Mouse (Mus musculus): ENCODE measurements around the gene Gak. TPM values are rescaled to one million over a fixed set of nuclear protein-coding genes. Genes with fewer than 3 reads are reported as not detected.
"Not testable (repeated sequence)": the region's sequence is repeated elsewhere in the genome, so short reads cannot be mapped to it uniquely, and the experiment has no call there.

Gene Gak
- polyA plus RNA-seq, 1 experiment from 2014 or later: 75.7 TPM

DNA sequence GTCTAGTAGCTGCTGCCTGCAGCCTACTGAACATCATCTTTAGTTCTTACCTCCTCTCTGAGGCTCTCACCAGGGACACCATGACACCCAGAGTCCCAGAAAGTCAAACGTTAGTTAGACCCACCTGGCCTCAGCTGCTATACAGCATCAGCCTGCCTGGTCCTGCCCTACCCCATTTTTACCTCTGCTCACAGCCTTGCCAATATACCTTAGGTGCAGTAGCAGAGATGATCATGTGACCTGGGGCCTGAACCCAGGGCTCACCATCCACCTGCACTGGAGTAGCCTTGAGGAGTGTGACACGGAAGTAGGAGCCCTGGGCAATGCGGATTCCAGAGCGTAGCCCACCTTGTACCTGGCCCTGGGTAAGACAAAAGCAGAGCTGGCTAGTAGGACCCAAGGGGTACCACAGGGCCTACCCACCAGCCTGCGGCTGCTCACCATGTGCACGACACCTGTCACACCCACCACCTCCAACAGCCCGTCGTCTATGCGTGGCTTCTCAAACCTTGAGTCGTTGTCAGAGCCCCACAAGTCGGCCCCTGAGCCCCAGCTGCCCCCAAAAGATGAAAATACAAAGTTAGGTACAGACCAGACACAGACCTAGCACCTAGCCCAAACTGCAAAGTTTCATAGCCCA lies 19.5 kb upstream of the Gak start:
- 88% methylated on average over 11 of the region's 11 CpGs for WGBS
- Histone ChIP-seq H3K9ac (ENCODE audit: low read depth, low read length) (no peak overlapping the region), H3K36me3 (ENCODE audit: control insufficient read depth, insufficient read depth, low read length) (peaks cover 20% of the 10 kb centered on the region), H3K27me3 (replicated peaks; ENCODE audit: control insufficient read depth, insufficient read depth, low read length) (no peaks in the 10 kb centered on the region), H3K9me3 (ENCODE audit: control insufficient read depth, low read length) (no peaks in the 10 kb centered on the region), H3K27ac (ENCODE audit: low read length) (no peak overlapping the region), H3K4me2 (ENCODE audit: low read depth, low read length) (no peak overlapping the region), H3K4me3 (ENCODE audit: low read length) (no peak overlapping the region), H3K4me1 (ENCODE audit: control insufficient read depth, insufficient read depth, low read length) (no peaks in the 10 kb centered on the region)
- ATAC-seq: no peak

DNA sequence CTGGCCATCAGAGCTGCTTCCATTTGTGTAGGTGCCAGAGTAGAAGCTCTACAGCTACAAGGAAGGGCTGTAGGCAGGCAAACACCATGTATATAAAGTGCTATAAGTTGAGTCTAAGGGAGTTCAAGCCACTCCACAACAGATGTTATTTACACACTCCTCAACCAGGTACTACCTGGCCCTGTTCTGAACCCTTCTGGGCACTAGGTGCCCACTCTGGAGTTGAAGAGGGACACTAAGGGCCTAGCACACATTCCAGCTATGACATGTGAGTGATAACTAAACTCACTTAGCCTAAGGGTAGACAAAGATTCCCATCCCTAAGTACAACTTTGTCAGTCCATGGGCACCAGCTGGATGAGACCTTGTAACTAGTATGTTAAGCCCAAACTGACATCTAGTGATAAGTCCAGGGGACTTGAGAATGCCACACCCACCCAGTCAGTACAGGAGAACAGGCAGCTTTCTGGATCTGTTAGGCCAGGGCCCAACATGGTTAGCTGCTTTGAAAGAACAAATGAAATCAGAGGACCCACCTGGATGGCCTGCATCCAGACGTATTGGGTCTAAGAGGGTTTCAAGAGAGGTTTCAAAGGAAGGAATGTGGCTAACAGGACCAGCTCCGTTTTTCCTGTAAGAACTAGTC lies 18.4 kb upstream of the Gak start:
- H3K4me3 ChIP-seq (ENCODE audit: low read length): no peak overlapping the region
- no peak for ATAC-seq
- no peaks in the 10 kb centered on the region for H3K9me3 ChIP-seq (ENCODE audit: control insufficient read depth, low read length)
- no peak overlapping the region for H3K9ac ChIP-seq (ENCODE audit: low read depth, low read length)
- H3K4me1 ChIP-seq (ENCODE audit: control insufficient read depth, insufficient read depth, low read length): no peaks in the 10 kb centered on the region
- no peaks in the 10 kb centered on the region for H3K27me3 ChIP-seq (replicated peaks; ENCODE audit: control insufficient read depth, insufficient read depth, low read length)
- WGBS: 85% methylated on average over 2 of the region's 2 CpGs
- H3K4me2 ChIP-seq (ENCODE audit: low read depth, low read length): no peak overlapping the region
- H3K27ac ChIP-seq (ENCODE audit: low read length): no peak overlapping the region
- H3K36me3 ChIP-seq (ENCODE audit: control insufficient read depth, insufficient read depth, low read length): peaks cover 14% of the 10 kb centered on the region

DNA sequence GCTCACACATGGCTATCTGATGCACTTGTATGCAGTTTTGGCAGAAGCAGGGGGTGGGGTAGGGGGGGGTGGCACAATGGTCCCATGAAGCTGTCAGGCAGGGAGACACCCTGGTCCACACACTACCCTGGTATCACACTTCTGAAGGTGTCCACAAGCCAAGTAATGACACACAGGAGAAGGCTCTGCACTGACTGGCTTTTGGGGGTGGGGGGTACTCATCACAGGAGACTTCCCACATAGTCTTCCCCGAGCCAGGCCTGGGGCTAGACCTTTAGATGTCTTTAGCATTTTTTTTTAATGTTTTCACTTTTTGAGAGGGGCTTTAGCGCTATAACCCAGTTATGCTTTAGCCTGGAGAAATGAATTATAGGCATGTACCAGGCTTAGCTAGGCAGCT lies 17.8 kb upstream of the Gak start:
- Histone ChIP-seq H3K9ac (ENCODE audit: low read depth, low read length) (no peak overlapping the region), H3K4me2 (ENCODE audit: low read depth, low read length) (no peak overlapping the region), H3K27me3 (replicated peaks; ENCODE audit: control insufficient read depth, insufficient read depth, low read length) (no peaks in the 10 kb centered on the region), H3K4me1 (ENCODE audit: control insufficient read depth, insufficient read depth, low read length) (no peaks in the 10 kb centered on the region), H3K27ac (ENCODE audit: low read length) (no peak overlapping the region), H3K4me3 (ENCODE audit: low read length) (no peak overlapping the region), H3K36me3 (ENCODE audit: control insufficient read depth, insufficient read depth, low read length) (peaks cover 14% of the 10 kb centered on the region), H3K9me3 (ENCODE audit: control insufficient read depth, low read length) (no peaks in the 10 kb centered on the region)
- no peak for ATAC-seq
- WGBS: 90% methylated on average over 2 of the region's 2 CpGs

DNA sequence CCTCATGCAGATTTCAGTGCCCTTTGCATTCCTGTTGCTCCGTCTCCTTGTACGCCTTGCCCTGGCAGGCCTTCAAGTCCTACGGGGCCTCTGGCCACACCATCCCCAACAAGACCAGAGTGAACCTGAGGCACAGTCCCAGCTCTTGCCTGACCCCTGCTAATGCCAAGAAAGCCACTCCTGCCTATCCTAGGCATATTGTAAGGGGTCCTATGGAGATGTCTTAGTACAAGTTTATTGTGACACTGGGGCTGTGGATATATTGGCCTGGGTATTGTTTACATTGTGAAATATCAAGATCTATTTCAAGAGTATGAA lies 16.7 kb upstream of the Gak start:
- no peaks in the 10 kb centered on the region for H3K9me3 ChIP-seq (ENCODE audit: control insufficient read depth, low read length)
- no peak overlapping the region for H3K9ac ChIP-seq (ENCODE audit: low read depth, low read length)
- no peak overlapping the region for H3K4me2 ChIP-seq (ENCODE audit: low read depth, low read length)
- WGBS: 87% methylated on average over 3 of the region's 3 CpGs
- no peak overlapping the region for H3K27ac ChIP-seq (ENCODE audit: low read length)
- H3K36me3 ChIP-seq (ENCODE audit: control insufficient read depth, insufficient read depth, low read length): peaks cover 14% of the 10 kb centered on the region
- no peaks in the 10 kb centered on the region for H3K4me1 ChIP-seq (ENCODE audit: control insufficient read depth, insufficient read depth, low read length)
- no peak overlapping the region for H3K4me3 ChIP-seq (ENCODE audit: low read length)
- ATAC-seq: no peak
- no peaks in the 10 kb centered on the region for H3K27me3 ChIP-seq (replicated peaks; ENCODE audit: control insufficient read depth, insufficient read depth, low read length)

DNA sequence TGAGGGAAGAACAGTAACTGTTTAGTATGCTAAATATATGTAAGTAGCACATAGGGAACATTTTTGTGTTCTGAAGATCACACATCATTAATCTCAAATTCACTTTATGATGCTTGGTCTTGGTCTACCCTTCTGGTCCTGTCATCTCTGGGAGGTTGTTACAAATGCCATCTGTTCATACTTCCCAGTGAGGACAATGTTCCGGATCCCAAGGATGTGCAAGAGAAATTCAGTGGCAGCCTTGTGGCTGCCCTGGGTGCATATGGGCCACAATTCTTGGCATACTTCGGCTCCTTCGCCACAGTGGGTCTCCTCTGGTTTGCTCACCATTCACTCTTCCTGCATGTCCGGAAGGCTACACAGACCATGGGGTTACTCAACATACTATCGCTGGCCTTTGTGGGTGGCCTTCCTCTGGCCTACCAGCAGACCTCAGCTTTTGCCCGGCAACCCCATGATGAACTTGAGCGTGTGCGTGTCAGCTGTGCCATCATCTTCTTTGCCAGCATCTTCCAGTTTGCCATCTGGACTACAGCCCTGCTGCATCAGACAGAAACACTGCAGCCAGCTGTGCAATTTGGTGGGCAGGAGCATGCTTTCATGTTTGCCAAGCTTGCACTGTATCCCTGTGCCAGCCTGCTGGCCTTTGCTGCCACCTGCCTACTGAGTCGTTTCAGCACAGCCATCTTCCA lies 16.2 kb upstream of the Gak start:
- no peak overlapping the region for H3K9ac ChIP-seq (ENCODE audit: low read depth, low read length)
- no peaks in the 10 kb centered on the region for H3K4me1 ChIP-seq (ENCODE audit: control insufficient read depth, insufficient read depth, low read length)
- H3K27me3 ChIP-seq (replicated peaks; ENCODE audit: control insufficient read depth, insufficient read depth, low read length): no peaks in the 10 kb centered on the region
- ATAC-seq: no peak
- H3K4me2 ChIP-seq (ENCODE audit: low read depth, low read length): no peak overlapping the region
- WGBS: 92% methylated on average over 9 of the region's 9 CpGs
- H3K4me3 ChIP-seq (ENCODE audit: low read length): no peak overlapping the region
- H3K9me3 ChIP-seq (ENCODE audit: control insufficient read depth, low read length): no peaks in the 10 kb centered on the region
- peaks cover 11% of the 10 kb centered on the region for H3K36me3 ChIP-seq (ENCODE audit: control insufficient read depth, insufficient read depth, low read length)
- H3K27ac ChIP-seq (ENCODE audit: low read length): no peak overlapping the region

DNA sequence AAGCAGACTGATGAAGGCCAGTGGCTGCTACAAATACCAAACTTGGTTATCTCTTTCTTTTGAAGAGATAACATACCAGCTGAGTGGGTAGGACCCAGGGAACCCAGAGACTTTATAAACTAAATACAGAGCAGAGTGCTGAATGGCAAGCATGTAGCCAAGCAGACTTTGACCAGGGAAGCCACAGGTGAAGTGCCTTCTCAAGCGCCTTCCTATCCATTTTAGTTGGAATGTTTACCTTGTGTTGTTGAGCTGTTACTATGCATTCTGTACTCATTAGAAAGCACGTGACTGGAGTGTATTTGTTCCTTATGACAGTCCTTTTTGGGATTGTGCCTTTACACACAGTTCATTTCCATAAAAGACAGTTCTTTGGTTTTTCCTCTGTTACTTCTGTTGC lies 14.1 kb upstream of the Gak start:
- 62% methylated on average over 2 of the region's 2 CpGs for WGBS
- Histone ChIP-seq H3K27me3 (replicated peaks; ENCODE audit: control insufficient read depth, insufficient read depth, low read length) (no peaks in the 10 kb centered on the region), H3K9me3 (ENCODE audit: control insufficient read depth, low read length) (no peaks in the 10 kb centered on the region), H3K4me2 (ENCODE audit: low read depth, low read length) (no peak overlapping the region), H3K9ac (ENCODE audit: low read depth, low read length) (no peak overlapping the region), H3K4me3 (ENCODE audit: low read length) (no peak overlapping the region), H3K36me3 (ENCODE audit: control insufficient read depth, insufficient read depth, low read length) (peaks cover 5% of the 10 kb centered on the region; the same call in 1 of the 2 replicates), H3K4me1 (ENCODE audit: control insufficient read depth, insufficient read depth, low read length) (no peaks in the 10 kb centered on the region), H3K27ac (ENCODE audit: low read length) (no peak overlapping the region)
- ATAC-seq: peak; percentile 26; the same call in 1 of the 2 replicates

DNA sequence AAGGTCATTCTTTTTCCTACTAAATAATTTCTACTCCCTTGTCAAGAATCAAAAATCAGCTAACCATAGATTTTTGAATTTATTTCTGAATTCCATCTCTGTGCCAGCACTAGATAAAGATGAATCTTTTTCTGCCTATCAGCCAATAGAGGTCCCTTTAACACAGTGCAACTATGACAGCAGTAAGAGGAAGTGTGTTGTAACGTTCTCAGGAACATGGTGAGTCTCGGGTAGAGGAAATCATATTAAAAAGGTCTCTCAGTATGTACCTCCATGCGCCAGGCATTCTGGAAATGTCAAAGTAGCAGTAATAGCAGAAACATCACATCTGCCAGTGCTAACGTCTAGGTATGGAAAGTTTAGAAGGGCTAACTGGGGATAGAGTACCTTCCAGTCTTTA lies 6.6 kb upstream of the Gak start:
- Histone ChIP-seq H3K36me3 (ENCODE audit: control insufficient read depth, insufficient read depth, low read length) (0 out of 2 replicates have a peak, but pooled peaks cover 2% of the 10 kb centered on the region), H3K4me1 (ENCODE audit: control insufficient read depth, insufficient read depth, low read length) (no peaks in the 10 kb centered on the region), H3K9ac (ENCODE audit: low read depth, low read length) (no peak overlapping the region), H3K27me3 (replicated peaks; ENCODE audit: control insufficient read depth, insufficient read depth, low read length) (no peaks in the 10 kb centered on the region), H3K9me3 (ENCODE audit: control insufficient read depth, low read length) (no peaks in the 10 kb centered on the region), H3K27ac (ENCODE audit: low read length) (no peak overlapping the region), H3K4me2 (ENCODE audit: low read depth, low read length) (no peak overlapping the region), H3K4me3 (ENCODE audit: low read length) (no peak overlapping the region)
- no peak for ATAC-seq
- 63% methylated on average over 4 of the region's 4 CpGs for WGBS

DNA sequence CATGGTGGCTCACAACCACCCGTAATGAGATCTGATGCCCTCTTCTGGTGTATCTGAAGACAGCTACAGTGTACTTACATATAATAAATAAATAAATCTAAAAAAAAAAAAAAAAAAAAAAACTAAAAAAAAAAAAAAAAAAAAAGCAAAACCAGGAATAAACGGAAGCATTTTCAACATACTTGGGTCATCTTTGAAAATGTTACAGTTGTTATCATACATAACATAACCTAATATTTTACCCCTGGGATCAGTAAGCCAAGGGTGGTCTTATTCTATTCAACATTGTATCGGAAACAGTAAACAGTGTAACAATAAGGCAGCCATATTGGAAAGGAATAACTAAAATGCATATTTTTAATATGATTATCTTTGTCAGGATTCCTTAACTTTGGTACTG lies 4.5 kb upstream of the Gak start:
- H3K9me3 ChIP-seq (ENCODE audit: control insufficient read depth, low read length); H3K27ac ChIP-seq (ENCODE audit: low read length); H3K27me3 ChIP-seq (replicated peaks; ENCODE audit: control insufficient read depth, insufficient read depth, low read length); ATAC-seq; H3K9ac ChIP-seq (ENCODE audit: low read depth, low read length); H3K4me3 ChIP-seq (ENCODE audit: low read length); H3K36me3 ChIP-seq (ENCODE audit: control insufficient read depth, insufficient read depth, low read length); H3K4me1 ChIP-seq (ENCODE audit: control insufficient read depth, insufficient read depth, low read length); H3K4me2 ChIP-seq (ENCODE audit: low read depth, low read length): not testable (repeated sequence)
- 90% methylated on average over 2 of the region's 3 CpGs for WGBS

DNA sequence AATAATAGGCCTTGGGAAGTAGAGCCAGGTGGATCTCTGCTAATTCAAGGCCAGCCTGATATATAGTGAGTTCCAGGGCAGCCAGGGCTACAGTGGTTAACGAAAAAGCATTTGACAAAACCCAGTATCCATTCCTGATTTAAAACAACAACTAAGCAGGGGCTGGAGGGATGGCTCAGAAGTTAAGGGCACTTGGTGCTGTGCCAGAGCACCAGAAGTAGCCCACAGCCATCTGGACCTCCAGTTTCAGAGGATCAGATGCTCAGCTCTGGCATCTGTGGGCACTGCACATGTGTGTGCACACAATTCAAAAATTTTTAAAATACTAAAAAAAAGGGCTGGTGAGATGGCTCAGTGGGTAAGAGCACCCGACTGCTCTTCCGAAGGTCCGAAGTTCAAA lies 4.1 kb upstream of the Gak start:
- H3K4me3 ChIP-seq (ENCODE audit: low read length): no peak overlapping the region
- WGBS: 85% methylated on average over 4 of the region's 4 CpGs
- H3K36me3 ChIP-seq (ENCODE audit: control insufficient read depth, insufficient read depth, low read length): no peaks in the 10 kb centered on the region
- H3K27me3 ChIP-seq (replicated peaks; ENCODE audit: control insufficient read depth, insufficient read depth, low read length): no peaks in the 10 kb centered on the region
- no peaks in the 10 kb centered on the region for H3K9me3 ChIP-seq (ENCODE audit: control insufficient read depth, low read length)
- peaks cover 2% of the 10 kb centered on the region; the same call in 1 of the 2 replicates for H3K4me1 ChIP-seq (ENCODE audit: control insufficient read depth, insufficient read depth, low read length)
- no peak overlapping the region for H3K4me2 ChIP-seq (ENCODE audit: low read depth, low read length)
- no peak overlapping the region for H3K27ac ChIP-seq (ENCODE audit: low read length)
- no peak overlapping the region for H3K9ac ChIP-seq (ENCODE audit: low read depth, low read length)
- no peak for ATAC-seq

All from intestine, embryonic 16.5 days (tissue).